11 mouse cellular contexts compared by ENCODE assay signal in the genomic region with DNA sequence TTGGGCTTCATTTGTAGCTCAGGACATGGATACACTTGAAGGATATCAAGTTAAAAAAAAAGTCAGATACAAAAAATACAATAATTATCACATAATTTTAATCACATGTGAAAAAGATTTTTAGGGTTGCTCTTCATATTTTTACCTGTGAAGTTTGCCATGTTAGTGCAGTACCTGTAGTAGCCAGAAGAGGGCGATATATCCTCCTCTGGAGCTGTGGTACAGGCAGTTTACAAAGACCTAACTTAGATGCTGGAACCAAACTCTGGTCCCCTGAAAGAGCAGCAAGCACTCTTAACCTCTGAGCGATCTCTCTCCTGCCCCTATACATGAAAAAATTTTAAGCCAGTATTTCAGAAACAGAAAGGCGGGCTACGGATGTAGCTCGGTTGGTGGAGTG.
DNase-seq lines count a peak whose midpoint lies in the region; ATAC-seq and TF ChIP-seq lines count a peak whose summit lies in the region.
"Had no signal": no experiment of that assay in that cellular context is flagged by ENCODE, and none has a peak within 500 bp of the region (broad histone marks: within the 10 kb centered on the region; RNA-seq: fewer than 3 reads in every experiment).

No protein-coding gene starts in this region.

- H3K4me1 ChIP-seq in kidney, postnatal 0 days (replicated peaks; ENCODE audit: insufficient read depth, low read length), result no peaks in the 10 kb centered on the region
- H3K4me1 ChIP-seq in E14TG2a.4 (replicated peaks; ENCODE audit: low read depth, low read length), result peaks cover 12% of the 10 kb centered on the region; the same call in 1 of the 2 replicates

- TF ChIP-seq CTCF in kidney, postnatal 0 days (IDR thresholded peaks at IDR 0.05; ENCODE audit: low read depth), result peak; percentile 54
- TF ChIP-seq CTCF in E14TG2a.4 (conservative IDR thresholded peaks at IDR 0.05; ENCODE audit: low read length), result peak; percentile 89

- no peak overlapping the region for H3K4me3 ChIP-seq in kidney, postnatal 0 days (replicated peaks; ENCODE audit: low read depth, low read length)
- no peak overlapping the region for H3K4me3 ChIP-seq in E14TG2a.4 (replicated peaks; ENCODE audit: low read length)

- H3K9ac ChIP-seq in kidney, postnatal 0 days (ENCODE audit: low read depth, low read length), result no peak overlapping the region

- no peaks in the 10 kb centered on the region for H3K9me3 ChIP-seq in kidney, postnatal 0 days (replicated peaks; ENCODE audit: low read length)
- peaks cover 4% of the 10 kb centered on the region for H3K9me3 ChIP-seq in E14TG2a.4 (ENCODE audit: low read length)

- intact Hi-C loops in left cerebral cortex, postnatal 4 days (cut with DNase I), result no loop called here

- H3K27me3 ChIP-seq in kidney, postnatal 0 days (ENCODE audit: insufficient read depth, low read length), result no peaks in the 10 kb centered on the region
- no peaks in the 10 kb centered on the region for H3K27me3 ChIP-seq in E14TG2a.4 (ENCODE audit: insufficient read depth, low read length)

- no peak overlapping the region for H3K27ac ChIP-seq in kidney, postnatal 0 days

- DNase-seq in kidney, postnatal 0 days (ENCODE audit: low spot score), result no peak
- no peak for DNase-seq in kidney, adult 11 months
- DNase-seq in 3T3-L1 (ENCODE audit: low read depth, low spot score), result peak; percentile 36
- DNase-seq in urinary bladder, adult 2 months (ENCODE audit: low spot score), result no peak
- no peak for DNase-seq in left cerebral cortex, postnatal 4 days
- DNase-seq: embryo, embryonic 11 days; heart, postnatal 4 days; kidney, postnatal 10 days; lung, postnatal 14 days had no signal

- ATAC-seq in kidney, postnatal 0 days (replicated peaks; ENCODE audit: low FRiP score, low read depth), result no peak
- ATAC-seq in common myeloid progenitor, adult 5-6 weeks (replicated peaks; ENCODE audit: low read depth, poor library complexity, severe bottlenecking), result 0 out of 2 replicates have a peak, but pooled peaks have one; percentile 50

- WGBS in kidney, postnatal 0 days, result 76% methylated on average over 5 of the region's 5 CpGs

- H3K4me2 ChIP-seq in kidney, postnatal 0 days (ENCODE audit: low read length), result no peak overlapping the region

- H3K36me3 ChIP-seq in kidney, postnatal 0 days (ENCODE audit: insufficient read depth, low read length), result no peaks in the 10 kb centered on the region
- no peaks in the 10 kb centered on the region for H3K36me3 ChIP-seq in E14TG2a.4 (ENCODE audit: insufficient read depth, low read length)
